Mouse (Mus musculus) forebrain, embryonic 13.5 days (tissue): ENCODE results near the gene Fgf13. TPM values are rescaled to one million over a fixed set of nuclear protein-coding genes. Genes with fewer than 3 reads are reported as not detected.
A peak's percentile ranks its signal among the peaks of the same experiment; 100 is the strongest.

ENCODE experiments used
- ATAC-seq: fragments of 200-750 bp; cut with Nextera tagmentation; 2 replicates; pipeline ENCODE4 v1.8.0; 2017
- H3K27ac ChIP-seq: fragments of 300-500 bp; sonication (generic); 2 replicates; pipeline ENCODE4 v1.5.1; 2015; ENCODE audit warnings: inconsistent platforms, mild to moderate bottlenecking, moderate library complexity
- H3K27me3 ChIP-seq: fragments of 300-500 bp; sonication (generic); 2 replicates; pipeline ENCODE4 v1.6.1; 2015; ENCODE audit warnings: mild to moderate bottlenecking, inconsistent platforms
- H3K36me3 ChIP-seq: fragments of 300-500 bp; sonication (generic); 2 replicates; pipeline ENCODE4 v1.6.1; 2015; ENCODE audit warnings: mild to moderate bottlenecking, inconsistent platforms; ENCODE audit not compliant: poor library complexity, severe bottlenecking
- H3K4me1 ChIP-seq: fragments of 300-500 bp; sonication (generic); 2 replicates; pipeline ENCODE4 v1.6.1; 2015; ENCODE audit warnings: inconsistent platforms
- H3K4me2 ChIP-seq: fragments of 300-500 bp; sonication (generic); 2 replicates; pipeline ENCODE4 v1.6.1; 2015; ENCODE audit warnings: inconsistent platforms, mild to moderate bottlenecking, moderate library complexity
- H3K4me3 ChIP-seq: fragments of 300-500 bp; sonication (generic); 2 replicates; pipeline ENCODE4 v1.5.1; 2015; ENCODE audit warnings: mild to moderate bottlenecking, inconsistent platforms
- H3K9ac ChIP-seq: fragments of 300-500 bp; sonication (generic); 2 replicates; pipeline ENCODE4 v1.6.1; 2015; ENCODE audit warnings: mild to moderate bottlenecking, inconsistent platforms
- H3K9me3 ChIP-seq: fragments of 300-500 bp; sonication (generic); replicated peaks from 2 replicates; pipeline ENCODE4 v1.6.1; 2016; ENCODE audit warnings: inconsistent platforms
- WGBS: fragments of 180-500 bp; shearing (Covaris S2); methylation state at CpG from one replicate; pipeline ENCODE4 v1.1.7; 2015; 5-methylcytosine and 5-hydroxymethylcytosine counted together
- polyA plus RNA-seq: library from polyadenylated mRNA; unstranded; fragments of >200 nt; fragmentation: Nextera tagmentation; extraction: Ambion mirVana; gene quantifications from 2 replicates; pipeline ENCODE4 v1.2.1, GENCODE M21; 2015

The Fgf13 gene
- 70.3 and 76.7 TPM in 2 replicates for polyA plus RNA-seq

- 18% methylated on average over 47 of the region's 47 CpGs for WGBS
- Histone ChIP-seq H3K4me2 (peak within 1 kb of the TSS; percentile 67), H3K4me1 (peaks cover 9% of the 10 kb centered on the region; the same call in 1 of the 2 replicates), H3K27me3 (no peaks in the 10 kb centered on the region), H3K4me3 (peak within 1 kb of the TSS; percentile 52), H3K36me3 (no peaks in the 10 kb centered on the region), H3K27ac (peak within 1 kb of the TSS; percentile 80), H3K9ac (peak within 1 kb of the TSS; percentile 75), H3K9me3 (no peaks in the 10 kb centered on the region)
- ATAC-seq = peak; percentile 57
These were observed at the start of gene Fgf13 for GRCm38 (mm10) chrX:59567695-59568431. TSS of gene Fgf13 (minus strand) at chrX:59568071.

GRCm38 (mm10) chrX:59606535-59606934 lies 38.7 kb upstream of the Fgf13 start:
- ATAC-seq = no peak
- H3K27ac ChIP-seq = no peak overlapping the region
- no peaks in the 10 kb centered on the region for H3K36me3 ChIP-seq
- no peak overlapping the region for H3K4me3 ChIP-seq
- no peak overlapping the region for H3K4me2 ChIP-seq
- H3K9me3 ChIP-seq = no peaks in the 10 kb centered on the region
- no peak overlapping the region for H3K9ac ChIP-seq
- 61% methylated on average over 1 of the region's 1 CpGs for WGBS
- no peaks in the 10 kb centered on the region for H3K27me3 ChIP-seq
- H3K4me1 ChIP-seq = no peaks in the 10 kb centered on the region

- ATAC-seq = no peak
- Histone ChIP-seq H3K4me1 (no peaks in the 10 kb centered on the region), H3K36me3 (no peaks in the 10 kb centered on the region), H3K9ac (no peak overlapping the region), H3K9me3 (no peaks in the 10 kb centered on the region), H3K27ac (no peak overlapping the region), H3K4me3 (no peak overlapping the region), H3K4me2 (no peak overlapping the region), H3K27me3 (no peaks in the 10 kb centered on the region)
- 60% methylated on average over 5 of the region's 5 CpGs for WGBS
These were observed 21.2 kb upstream of the Fgf13 start for GRCm38 (mm10) chrX:59589050-59589449.

- ATAC-seq = no peak
- Histone ChIP-seq H3K9me3 (no peaks in the 10 kb centered on the region), H3K9ac (no peak overlapping the region), H3K4me3 (no peak overlapping the region), H3K27ac (no peak overlapping the region), H3K4me1 (no peaks in the 10 kb centered on the region), H3K4me2 (no peak overlapping the region), H3K36me3 (no peaks in the 10 kb centered on the region), H3K27me3 (no peaks in the 10 kb centered on the region)
- WGBS = 83% methylated on average over 11 of the region's 11 CpGs
These were observed 17.8 kb upstream of the Fgf13 start for GRCm38 (mm10) chrX:59585508-59586186.

- Histone ChIP-seq H3K27me3 (no peaks in the 10 kb centered on the region), H3K4me2 (no peak overlapping the region), H3K4me1 (no peaks in the 10 kb centered on the region), H3K9ac (no peak overlapping the region), H3K9me3 (no peaks in the 10 kb centered on the region), H3K36me3 (no peaks in the 10 kb centered on the region), H3K27ac (no peak overlapping the region), H3K4me3 (no peak overlapping the region)
- no peak for ATAC-seq
These were observed 16.2 kb upstream of the Fgf13 start for GRCm38 (mm10) chrX:59584034-59584433.

- Histone ChIP-seq H3K27me3 (no peaks in the 10 kb centered on the region), H3K9me3 (no peaks in the 10 kb centered on the region), H3K36me3 (no peaks in the 10 kb centered on the region), H3K9ac (peak overlapping the region; percentile 75), H3K4me2 (peak overlapping the region; percentile 67), H3K4me3 (peak overlapping the region; percentile 52), H3K4me1 (peaks cover 9% of the 10 kb centered on the region; the same call in 1 of the 2 replicates), H3K27ac (peak overlapping the region; percentile 80)
- peak; percentile 67 for ATAC-seq
- WGBS = 18% methylated on average over 50 of the region's 75 CpGs
These were observed 811 bp downstream of the Fgf13 start for GRCm38 (mm10) chrX:59566826-59567694.

GRCm38 (mm10) chrX:59566017-59566679 lies 1.7 kb downstream of the Fgf13 start:
- H3K9ac ChIP-seq = peak overlapping the region; percentile 75
- 12% methylated on average over 18 of the region's 18 CpGs for WGBS
- H3K27ac ChIP-seq = peak overlapping the region; percentile 80; the same call in 1 of the 2 replicates

GRCm38 (mm10) chrX:59547931-59548330 lies 19.9 kb downstream of the Fgf13 start:
- Histone ChIP-seq H3K9me3 (no peaks in the 10 kb centered on the region), H3K27ac (no peak overlapping the region), H3K9ac (no peak overlapping the region), H3K4me1 (no peaks in the 10 kb centered on the region), H3K36me3 (no peaks in the 10 kb centered on the region), H3K4me2 (no peak overlapping the region), H3K4me3 (no peak overlapping the region), H3K27me3 (no peaks in the 10 kb centered on the region)
- ATAC-seq = no peak
- 83% methylated on average over 2 of the region's 2 CpGs for WGBS

More at GRCm38 (mm10) chrX:59566017-59566679, 1.7 kb downstream of the Fgf13 start:
- Histone ChIP-seq H3K36me3 (no peaks in the 10 kb centered on the region), H3K9me3 (no peaks in the 10 kb centered on the region), H3K4me2 (peak overlapping the region; percentile 67), H3K27me3 (no peaks in the 10 kb centered on the region), H3K4me1 (peaks cover 9% of the 10 kb centered on the region; the same call in 1 of the 2 replicates), H3K4me3 (peak overlapping the region; percentile 52)
- peak; percentile 66 for ATAC-seq

- no peaks in the 10 kb centered on the region for H3K4me1 ChIP-seq
- H3K9ac ChIP-seq = no peak overlapping the region
- no peak overlapping the region for H3K4me2 ChIP-seq
- H3K27ac ChIP-seq = no peak overlapping the region
- H3K4me3 ChIP-seq = no peak overlapping the region
- no peaks in the 10 kb centered on the region for H3K36me3 ChIP-seq
- no peaks in the 10 kb centered on the region for H3K9me3 ChIP-seq
- ATAC-seq = no peak
- H3K27me3 ChIP-seq = no peaks in the 10 kb centered on the region
- 85% methylated on average over 4 of the region's 4 CpGs for WGBS
These were observed 59.6 kb downstream of the Fgf13 start for GRCm38 (mm10) chrX:59508273-59508672.

GRCm38 (mm10) chrX:59493388-59493787 lies 74.5 kb downstream of the Fgf13 start:
- no peaks in the 10 kb centered on the region for H3K36me3 ChIP-seq
- 33% methylated on average over 1 of the region's 1 CpGs for whole genome bisulfite sequencing
- H3K27me3 ChIP-seq = no peaks in the 10 kb centered on the region
- ATAC-seq = no peak
- H3K9ac ChIP-seq = no peak overlapping the region
- no peaks in the 10 kb centered on the region for H3K9me3 ChIP-seq
- H3K4me1 ChIP-seq = no peaks in the 10 kb centered on the region
- H3K4me3 ChIP-seq = no peak overlapping the region
- no peak overlapping the region for H3K27ac ChIP-seq
- H3K4me2 ChIP-seq = no peak overlapping the region

GRCm38 (mm10) chrX:59485426-59485825 lies 82.4 kb downstream of the Fgf13 start:
- Histone ChIP-seq H3K9ac (no peak overlapping the region), H3K4me1 (no peaks in the 10 kb centered on the region), H3K36me3 (no peaks in the 10 kb centered on the region), H3K9me3 (no peaks in the 10 kb centered on the region), H3K4me2 (no peak overlapping the region), H3K27me3 (no peaks in the 10 kb centered on the region), H3K27ac (no peak overlapping the region), H3K4me3 (no peak overlapping the region)
- 72% methylated on average over 2 of the region's 2 CpGs for WGBS
- ATAC-seq = no peak
